Mouse (Mus musculus): ENCODE results near the gene Zfp53.

DNA sequence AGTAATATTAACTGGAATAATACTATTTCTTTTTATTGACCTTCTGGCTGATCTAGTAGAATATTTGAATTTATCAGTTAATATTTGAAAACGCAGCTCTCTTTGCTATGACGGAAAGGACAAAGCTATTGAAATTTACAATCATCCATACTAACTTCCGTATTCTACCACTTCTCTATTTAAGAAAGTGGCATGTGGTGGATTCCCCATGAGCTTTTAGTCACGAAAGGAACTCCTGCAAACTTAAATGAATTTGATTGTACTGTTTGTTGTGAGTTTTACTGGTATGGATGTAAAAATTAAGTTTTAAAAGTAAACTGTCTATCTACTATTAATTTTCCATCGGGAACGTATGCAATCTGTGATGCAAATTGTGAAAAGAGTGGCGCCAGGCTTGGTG, 47.3 kb downstream of the Zfp53 start:
- TF ChIP-seq CTCF (IDR thresholded peaks at IDR 0.05; ENCODE audit: control insufficient read depth, insufficient read depth, insufficient replicate concordance, low read depth, low read length) (no peak), POLR2A (IDR thresholded peaks at IDR 0.05; ENCODE audit: control insufficient read depth, low read depth, low read length) (no peak)

Measured in testis, adult 2 months (tissue).